Mouse (Mus musculus) right cerebral cortex, postnatal 36 days (tissue): ENCODE measurements at regions not wholly inside any gene's neighbourhood (a gene's known extent, or its start where the extent isn't known, plus 50 kb on each side); places are given as distances from the start of the nearest gene placed in this dataset.

Experiments
- DNase-seq, 2 experiments: peaks; one replicate each; pipeline ENCODE4 v3.0.0; 2022; ENCODE audit warnings: low spot score in 2 of 2, mixed read lengths in 1 of 2

DNA sequence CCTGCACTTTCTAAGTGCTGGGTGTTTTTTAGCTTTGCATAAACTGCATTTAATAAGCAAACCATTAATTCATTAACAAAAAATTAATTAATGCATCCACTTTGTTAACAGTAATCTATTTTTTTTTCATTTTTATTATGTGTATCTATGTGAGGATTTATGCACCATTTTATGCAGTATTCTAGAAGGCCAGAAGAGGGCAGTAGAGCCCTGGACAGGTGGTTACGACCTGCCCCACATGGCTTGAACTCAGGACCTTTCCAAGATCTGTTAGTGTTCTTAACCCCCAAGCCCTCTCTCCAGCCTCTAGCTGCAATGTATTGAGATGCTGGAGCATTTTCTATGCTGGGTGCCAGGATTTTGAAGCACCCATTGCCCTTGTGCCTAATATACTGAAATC, 377.6 kb upstream of the Tbx3 start:
- DNase-seq, result no peak

GRCm38 (mm10) chr5:119299311-119299710, 371.2 kb upstream of the Tbx3 start:
- DNase-seq, result no peak

- DNase-seq, result no peak
Measured at GRCm38 (mm10) chr5:119300106-119300505, 370.4 kb upstream of the Tbx3 start.

DNA sequence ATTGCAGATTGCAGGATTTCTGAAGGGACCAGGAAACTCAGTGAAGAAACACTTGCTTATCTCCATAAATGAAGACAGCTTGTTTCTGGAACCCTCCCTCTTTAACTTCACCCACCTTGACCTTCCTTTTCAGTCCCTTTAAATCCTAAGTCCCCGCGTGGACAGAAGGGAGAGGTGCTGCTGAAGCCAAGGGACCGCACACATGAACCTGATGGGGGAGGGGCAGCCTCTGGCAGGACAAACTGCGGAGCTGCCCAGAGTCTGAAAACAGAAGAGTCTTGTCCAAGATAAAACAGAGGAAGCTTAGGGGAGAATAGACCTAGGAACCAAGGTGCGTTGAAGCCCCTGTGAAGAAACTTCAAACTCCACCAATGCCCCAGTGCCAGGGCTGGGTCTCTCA, 368.9 kb upstream of the Tbx3 start:
- DNase-seq, result no peak

- no peak for DNase-seq
Measured at GRCm38 (mm10) chr5:119304721-119305120, 365.7 kb upstream of the Tbx3 start.

GRCm38 (mm10) chr5:119307768-119308167, 362.7 kb upstream of the Tbx3 start:
- no peak for DNase-seq

GRCm38 (mm10) chr5:119310178-119310930, 360.1 kb upstream of the Tbx3 start:
- DNase-seq, result no peak

- DNase-seq, result no peak
Measured at GRCm38 (mm10) chr5:119312808-119313207, 357.7 kb upstream of the Tbx3 start.

GRCm38 (mm10) chr5:119315149-119315548, 355.3 kb upstream of the Tbx3 start:
- no peak for DNase-seq

DNA sequence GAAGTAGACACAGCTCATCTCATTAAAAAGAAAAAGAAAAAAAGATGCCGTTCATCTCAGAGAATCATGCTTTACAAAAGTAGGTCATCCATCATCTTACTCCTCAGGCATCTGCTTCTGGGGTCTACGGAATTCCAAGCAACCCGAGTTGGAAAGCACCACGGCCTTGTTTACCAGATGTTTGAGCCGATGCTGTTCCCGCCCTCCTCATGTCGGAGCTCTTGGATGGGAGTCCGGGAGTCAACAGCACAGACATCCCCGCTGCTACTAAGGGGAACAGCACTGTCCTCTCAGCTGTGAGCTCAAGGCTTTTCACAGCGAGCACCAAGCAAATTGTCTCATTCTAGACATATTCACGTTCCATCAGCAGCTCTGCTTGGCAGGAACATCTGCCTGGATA, 352.9 kb upstream of the Tbx3 start:
- DNase-seq, result no peak

DNA sequence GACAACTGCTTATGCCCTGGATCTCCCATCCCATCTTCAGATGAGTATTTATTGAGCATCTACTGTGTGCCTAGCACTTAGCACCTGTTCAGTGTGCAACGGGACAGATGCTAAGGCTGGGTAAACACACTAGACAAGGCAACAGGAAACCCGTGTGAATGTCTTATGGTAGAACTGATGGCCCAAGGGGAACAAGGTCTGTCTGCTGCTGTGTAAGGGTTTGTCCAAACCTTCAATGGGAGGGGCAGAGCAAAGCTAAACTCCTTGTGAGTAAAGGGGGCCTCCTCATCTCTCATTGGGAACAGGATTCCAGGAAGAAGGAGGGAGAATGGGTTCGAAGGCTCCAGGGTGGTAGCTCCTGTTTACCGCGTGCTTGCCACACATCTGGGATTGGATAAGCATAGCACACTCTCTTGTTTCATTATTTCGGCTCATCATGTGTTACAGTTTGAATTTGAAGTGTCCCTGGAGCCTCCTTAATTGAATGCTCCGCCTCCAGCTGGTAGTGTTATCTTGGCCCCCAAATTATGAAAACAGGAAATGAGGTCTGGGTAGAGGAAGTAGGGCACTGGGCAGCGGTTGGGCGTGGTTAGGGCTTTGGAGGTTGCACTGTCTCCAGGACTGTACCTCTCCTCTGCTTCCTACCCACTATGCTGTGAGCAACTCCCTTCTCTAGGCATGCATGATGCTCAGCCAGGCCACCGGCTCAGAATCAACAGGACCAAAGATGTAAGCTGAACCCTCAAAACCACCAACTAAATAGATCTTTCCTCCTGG, 348.9 kb upstream of the Tbx3 start:
- DNase-seq, result no peak

GRCm38 (mm10) chr5:119322411-119322810, 348.1 kb upstream of the Tbx3 start:
- no peak for DNase-seq

- DNase-seq, result no peak
Measured at GRCm38 (mm10) chr5:119325681-119326255, 344.7 kb upstream of the Tbx3 start.

DNA sequence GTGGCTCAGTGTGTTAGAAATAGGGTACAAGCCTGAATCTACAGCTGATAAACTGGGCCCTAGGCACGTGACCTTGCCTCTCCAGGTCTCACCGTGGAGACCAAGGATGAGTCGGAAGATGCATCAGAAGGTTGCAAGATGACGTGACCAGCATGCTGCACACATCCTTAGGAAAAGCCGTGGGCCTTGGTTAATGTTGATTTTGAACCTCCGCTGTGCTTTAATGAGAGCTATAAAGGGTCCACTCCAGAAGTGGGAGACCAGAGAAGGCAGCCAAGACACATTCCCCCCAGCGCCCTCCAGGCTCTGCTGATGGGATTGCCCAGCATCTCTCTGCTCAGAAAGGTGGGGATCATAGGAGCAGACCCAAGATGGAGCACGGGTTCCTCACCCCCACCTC, 343.6 kb upstream of the Tbx3 start:
- no peak for DNase-seq

DNA sequence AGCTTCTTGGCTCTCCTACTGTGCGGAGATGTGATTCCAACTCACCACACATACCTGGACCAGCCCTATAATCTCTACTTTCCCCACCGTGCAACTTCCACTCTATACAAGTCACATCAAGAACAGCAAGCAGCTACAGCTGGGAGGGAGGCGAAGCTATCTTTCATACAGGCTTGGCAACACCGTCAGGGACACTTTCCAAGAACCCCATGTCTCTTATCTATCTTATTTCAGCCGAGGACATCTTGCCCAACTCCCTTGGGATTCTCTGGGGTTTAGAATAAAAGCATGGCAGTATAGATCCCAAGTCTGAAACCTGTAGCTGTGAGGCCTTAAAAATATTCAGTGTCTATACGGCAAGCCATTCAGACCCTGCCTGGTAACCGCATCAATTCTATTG, 341.5 kb upstream of the Tbx3 start:
- DNase-seq, result no peak

DNA sequence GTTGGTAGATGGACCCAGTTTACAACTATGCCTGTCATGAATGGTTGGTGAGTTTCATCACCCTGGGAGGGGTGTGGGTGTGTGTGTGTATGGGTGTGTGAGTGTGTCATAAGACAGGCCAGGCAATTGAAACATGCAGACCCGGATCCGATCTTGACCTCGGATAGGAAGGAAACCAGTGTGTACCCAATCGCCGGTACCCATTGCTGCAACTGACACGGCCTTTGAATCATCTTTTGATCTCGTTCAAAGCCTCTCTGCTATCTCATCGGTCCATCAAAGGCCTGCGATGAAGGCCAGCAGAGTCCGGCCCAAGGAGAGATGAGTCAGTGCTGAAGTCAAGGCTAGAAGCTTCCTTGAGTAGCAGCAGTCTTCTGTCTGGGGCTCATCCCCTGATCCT, 341.1 kb upstream of the Tbx3 start:
- no peak for DNase-seq

GRCm38 (mm10) chr5:119329860-119330259, 340.6 kb upstream of the Tbx3 start:
- no peak for DNase-seq

- no peak for DNase-seq
Measured at GRCm38 (mm10) chr5:119331461-119331860, 339.0 kb upstream of the Tbx3 start.

DNA sequence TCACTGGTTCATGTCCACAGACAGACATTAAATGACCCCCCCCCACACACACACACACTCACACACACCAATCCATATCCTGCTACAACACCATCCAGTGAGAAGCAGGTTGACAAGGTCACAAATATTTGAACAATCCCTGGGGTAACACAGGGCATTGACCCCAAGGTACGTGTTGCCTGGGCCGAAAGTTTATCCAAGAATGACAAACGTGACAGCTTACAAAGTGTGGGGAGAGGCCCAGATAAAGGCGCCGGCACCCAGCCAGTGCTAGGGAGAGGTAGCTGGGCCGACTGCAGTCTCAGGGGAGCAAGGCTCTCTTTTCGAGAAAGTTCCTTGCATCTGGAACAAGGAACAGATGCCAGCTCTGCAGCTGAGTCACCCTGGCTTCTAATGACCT, 337.8 kb upstream of the Tbx3 start:
- DNase-seq, result no peak

DNA sequence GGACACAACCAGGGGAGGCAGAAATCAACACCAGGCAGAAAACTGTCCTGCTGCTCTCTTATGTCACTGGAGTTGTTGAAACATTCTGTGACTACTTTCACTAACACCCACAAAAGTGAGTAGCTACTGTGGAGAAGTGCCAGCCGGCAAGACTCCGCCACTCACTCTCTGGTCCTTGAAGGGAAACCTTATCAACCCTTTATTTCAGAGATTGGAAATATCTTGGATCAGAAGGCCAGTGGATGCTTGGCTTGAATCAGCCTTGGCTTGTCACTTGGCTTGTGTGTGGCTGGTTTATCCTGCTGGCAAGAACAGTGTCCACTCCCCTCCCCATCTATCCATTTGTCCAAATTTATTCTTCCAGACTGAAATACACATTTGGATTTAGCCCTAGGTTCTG, 335.3 kb upstream of the Tbx3 start:
- no peak for DNase-seq

GRCm38 (mm10) chr5:119335979-119336378, 334.5 kb upstream of the Tbx3 start:
- no peak for DNase-seq

GRCm38 (mm10) chr5:119337739-119338138, 332.7 kb upstream of the Tbx3 start:
- DNase-seq, result no peak

DNA sequence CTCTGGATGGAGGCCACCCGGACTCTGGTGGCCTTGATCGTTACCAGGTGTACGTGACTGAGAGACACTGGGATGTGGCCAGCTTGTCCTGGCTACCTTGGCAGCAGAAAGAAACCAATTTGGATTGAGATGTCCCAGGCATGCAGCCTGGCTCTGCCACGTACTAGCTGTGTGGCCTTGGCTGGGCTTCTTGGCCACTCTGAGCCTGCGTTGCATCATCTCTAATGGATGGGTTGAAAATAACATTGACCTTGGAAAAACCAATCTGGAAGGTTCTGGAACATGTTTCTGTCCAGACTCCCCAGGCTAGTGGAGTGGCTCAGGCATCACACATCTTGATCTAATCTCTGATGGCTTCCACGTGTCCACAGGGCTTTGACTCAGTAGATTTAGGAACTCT, 331.8 kb upstream of the Tbx3 start:
- no peak for DNase-seq
